Mouse (Mus musculus): Measurements from ENCODE around the gene Acads. TPM values are rescaled to one million over a fixed set of nuclear protein-coding genes. Genes with fewer than 3 reads are reported as not detected.

Acads gene
- polyA plus RNA-seq, 1 experiment, result 14.9 TPM

DNA sequence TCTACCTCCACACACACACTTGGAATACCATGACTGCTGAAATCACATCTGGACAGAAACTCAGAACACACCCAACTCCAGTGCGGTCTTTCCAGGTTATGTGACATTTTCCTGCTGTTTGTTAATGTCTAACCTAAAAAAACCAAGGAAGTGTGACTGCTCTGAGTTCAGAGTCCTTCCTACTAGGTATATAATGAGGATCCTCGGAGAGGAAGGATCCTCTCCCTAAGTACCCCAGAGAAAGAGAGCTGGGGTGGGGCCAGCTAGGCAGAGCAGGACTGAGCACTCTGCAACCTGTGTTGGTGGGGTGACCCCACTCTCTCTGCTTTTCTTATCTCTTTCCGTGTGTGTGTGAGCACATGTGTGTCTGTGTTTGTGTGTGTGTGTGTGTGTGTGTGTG is 28.2 kb upstream of the Acads start:
- Histone ChIP-seq H3K27me3 (ENCODE audit: control insufficient read depth, insufficient read depth, low read length) (no peaks in the 10 kb centered on the region), H3K4me1 (ENCODE audit: control insufficient read depth, insufficient read depth, low read length) (peaks cover 15% of the 10 kb centered on the region), H3K4me3 (replicated peaks; ENCODE audit: insufficient read depth, low read depth, low read length) (no peak overlapping the region), H3K27ac (ENCODE audit: insufficient read depth, low read length) (no peak overlapping the region)
- 90% methylated on average over 3 of the region's 3 CpGs for WGBS
- DNase-seq, result no peak
- TF ChIP-seq CTCF (IDR thresholded peaks at IDR 0.05; ENCODE audit: borderline replicate concordance, insufficient read depth, low read depth, low read length) (no peak), POLR2A (IDR thresholded peaks at IDR 0.05; ENCODE audit: borderline replicate concordance, insufficient read depth, low read length) (no peak)

DNA sequence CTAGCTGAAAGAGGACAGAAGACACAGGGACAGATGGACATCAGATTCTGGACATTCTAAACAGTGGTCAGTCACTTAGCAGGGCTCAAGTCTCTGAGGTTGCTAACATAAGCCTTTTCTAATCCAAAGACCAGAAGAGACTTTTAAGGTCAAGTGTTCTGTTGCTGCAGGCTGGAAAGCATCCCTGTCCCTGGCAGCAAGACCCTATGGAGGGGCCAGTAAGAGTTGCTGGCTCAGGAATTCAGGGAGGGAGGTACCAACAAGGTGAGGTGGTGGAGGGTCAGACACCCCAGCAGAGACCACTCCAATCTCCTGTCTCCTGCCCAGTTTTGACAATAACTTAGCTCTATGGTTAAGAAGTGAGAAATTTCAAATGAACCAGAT is 27.6 kb upstream of the Acads start:
- Histone ChIP-seq H3K27ac (ENCODE audit: insufficient read depth, low read length) (no peak overlapping the region), H3K27me3 (ENCODE audit: control insufficient read depth, insufficient read depth, low read length) (no peaks in the 10 kb centered on the region), H3K4me3 (replicated peaks; ENCODE audit: insufficient read depth, low read depth, low read length) (no peak overlapping the region), H3K4me1 (ENCODE audit: control insufficient read depth, insufficient read depth, low read length) (peaks cover 15% of the 10 kb centered on the region)
- DNase-seq, result no peak
- TF ChIP-seq POLR2A (IDR thresholded peaks at IDR 0.05; ENCODE audit: borderline replicate concordance, insufficient read depth, low read length) (no peak), CTCF (IDR thresholded peaks at IDR 0.05; ENCODE audit: borderline replicate concordance, insufficient read depth, low read depth, low read length) (no peak)

DNA sequence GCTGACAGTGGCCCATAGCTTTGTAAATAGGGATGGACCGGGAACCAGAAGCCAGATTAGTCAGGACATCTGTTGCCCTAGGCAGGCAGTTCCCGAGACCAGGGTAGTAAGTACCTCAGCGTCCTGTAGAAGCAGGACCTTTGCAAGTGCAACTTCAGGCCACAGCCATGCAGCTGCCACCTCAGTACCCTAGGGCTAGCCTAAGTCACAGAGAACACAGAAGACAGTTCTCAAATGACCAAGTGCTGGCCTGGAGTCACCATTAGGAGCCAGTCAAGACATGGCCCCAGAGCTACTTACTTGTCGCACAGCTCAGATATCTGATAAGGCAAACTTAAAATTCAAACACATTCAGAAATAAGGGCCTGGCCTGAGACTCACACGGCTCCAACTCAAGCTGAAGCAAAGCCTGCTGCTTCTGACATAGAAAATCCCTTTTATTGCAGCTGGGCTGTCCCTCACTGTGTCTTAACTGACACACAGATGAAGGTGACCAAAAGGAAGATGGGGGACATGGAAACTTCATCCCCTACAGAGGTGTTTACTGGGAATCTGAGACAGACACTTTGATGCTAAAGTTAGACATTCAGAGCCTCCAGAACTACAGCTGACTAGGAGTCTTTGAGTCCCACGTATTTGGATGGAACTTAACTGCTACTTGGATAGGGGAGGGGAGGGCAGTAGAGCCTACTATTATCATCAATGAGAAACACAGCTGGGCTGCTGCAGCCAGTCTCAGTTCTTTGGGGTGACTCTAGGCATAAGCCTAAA is 27.0 kb upstream of the Acads start:
- H3K4me1 ChIP-seq (ENCODE audit: control insufficient read depth, insufficient read depth, low read length), result peaks cover 15% of the 10 kb centered on the region
- no peak overlapping the region for H3K27ac ChIP-seq (ENCODE audit: insufficient read depth, low read length)
- H3K4me3 ChIP-seq (replicated peaks; ENCODE audit: insufficient read depth, low read depth, low read length), result no peak overlapping the region
- WGBS, result 82% methylated on average over 6 of the region's 6 CpGs
- TF ChIP-seq POLR2A (IDR thresholded peaks at IDR 0.05; ENCODE audit: borderline replicate concordance, insufficient read depth, low read length), result no peak
- TF ChIP-seq CTCF (IDR thresholded peaks at IDR 0.05; ENCODE audit: borderline replicate concordance, insufficient read depth, low read depth, low read length), result no peak
- no peaks in the 10 kb centered on the region for H3K27me3 ChIP-seq (ENCODE audit: control insufficient read depth, insufficient read depth, low read length)
- no peak for DNase-seq

DNA sequence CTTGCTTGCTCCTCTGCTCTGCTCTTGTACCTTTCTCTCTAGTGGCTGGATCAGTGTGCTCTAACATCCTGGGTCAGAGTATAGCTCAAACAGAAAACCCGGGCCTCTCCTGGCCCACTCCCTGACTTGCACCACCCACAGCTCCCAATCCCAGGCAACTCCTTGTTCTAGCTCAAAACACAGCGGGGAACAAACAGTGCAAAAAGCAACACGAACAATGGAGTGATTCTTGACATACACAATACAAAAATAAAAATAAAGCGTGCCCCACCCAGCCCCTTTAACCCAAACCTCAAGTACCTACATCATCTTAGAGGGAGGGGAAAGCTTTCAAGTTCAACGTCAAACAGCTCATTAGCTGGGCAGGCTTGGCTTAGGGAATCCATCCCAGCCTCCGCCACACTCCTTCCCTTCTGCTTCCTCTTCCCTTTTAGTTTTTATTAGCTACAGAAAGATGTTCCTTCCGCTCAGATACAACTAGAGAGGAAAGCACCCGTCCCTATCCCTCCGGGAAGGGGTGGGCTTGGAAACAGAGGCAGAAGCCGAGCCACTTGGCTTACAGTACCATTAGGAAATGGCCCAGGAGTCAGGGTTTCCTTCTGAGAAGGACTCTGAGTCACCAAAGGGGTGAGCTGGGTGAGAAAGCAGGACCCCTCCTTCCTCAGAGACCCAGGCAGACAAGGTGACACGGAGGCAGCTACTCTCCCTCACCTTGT is 26.3 kb upstream of the Acads start:
- H3K4me1 ChIP-seq (ENCODE audit: control insufficient read depth, insufficient read depth, low read length), result peaks cover 15% of the 10 kb centered on the region
- H3K27me3 ChIP-seq (ENCODE audit: control insufficient read depth, insufficient read depth, low read length), result no peaks in the 10 kb centered on the region
- H3K4me3 ChIP-seq (replicated peaks; ENCODE audit: insufficient read depth, low read depth, low read length), result no peak overlapping the region
- TF ChIP-seq POLR2A (IDR thresholded peaks at IDR 0.05; ENCODE audit: borderline replicate concordance, insufficient read depth, low read length) (no peak), CTCF (IDR thresholded peaks at IDR 0.05; ENCODE audit: borderline replicate concordance, insufficient read depth, low read depth, low read length) (no peak)
- 71% methylated on average over 11 of the region's 11 CpGs for WGBS
- no peak overlapping the region for H3K27ac ChIP-seq (ENCODE audit: insufficient read depth, low read length)
- DNase-seq, result no peak

DNA sequence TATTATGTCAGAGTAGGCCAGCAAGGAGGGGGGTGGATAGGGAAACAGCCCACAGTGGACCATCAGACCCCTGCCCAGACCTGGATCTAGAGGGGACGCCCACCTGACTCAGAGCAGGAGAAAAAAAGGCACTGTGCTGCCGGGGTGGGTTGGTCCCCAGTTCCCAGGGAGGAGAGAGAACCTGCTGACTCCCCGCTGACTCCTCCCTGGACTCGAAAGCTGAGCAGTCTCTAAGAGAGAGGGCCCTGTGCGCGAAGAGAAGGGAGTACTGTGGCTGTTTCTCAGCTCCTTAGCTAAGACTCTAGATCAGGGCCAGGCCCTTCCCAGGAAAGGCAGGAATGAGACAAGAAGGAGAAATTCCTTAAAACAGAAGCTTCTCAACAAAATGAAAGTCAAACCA is 25.3 kb upstream of the Acads start:
- Histone ChIP-seq H3K27me3 (ENCODE audit: control insufficient read depth, insufficient read depth, low read length) (no peaks in the 10 kb centered on the region), H3K4me3 (replicated peaks; ENCODE audit: insufficient read depth, low read depth, low read length) (no peak overlapping the region), H3K27ac (ENCODE audit: insufficient read depth, low read length) (no peak overlapping the region), H3K4me1 (ENCODE audit: control insufficient read depth, insufficient read depth, low read length) (peaks cover 15% of the 10 kb centered on the region)
- no peak for DNase-seq
- WGBS, result 75% methylated on average over 6 of the region's 6 CpGs
- TF ChIP-seq POLR2A (IDR thresholded peaks at IDR 0.05; ENCODE audit: borderline replicate concordance, insufficient read depth, low read length) (no peak), CTCF (IDR thresholded peaks at IDR 0.05; ENCODE audit: borderline replicate concordance, insufficient read depth, low read depth, low read length) (no peak)

DNA sequence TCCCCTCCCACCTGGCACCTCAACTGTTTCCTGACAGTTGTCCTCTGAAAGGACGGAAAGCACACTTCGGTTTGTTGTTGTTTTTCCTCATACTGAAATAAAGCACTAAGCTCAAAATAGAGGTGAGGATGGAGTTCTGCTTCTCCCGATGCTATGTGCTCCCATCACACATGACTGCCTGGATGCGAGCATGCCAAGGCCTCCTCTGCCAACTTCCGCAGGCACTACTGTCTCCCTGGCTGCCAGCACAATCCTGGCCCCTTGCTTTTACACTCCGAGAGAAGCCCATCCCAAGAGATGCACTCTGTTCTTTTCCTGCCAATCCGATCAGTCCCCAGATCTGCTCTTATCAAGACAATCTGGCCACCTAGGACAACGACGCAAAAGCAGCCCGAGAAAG is 24.4 kb upstream of the Acads start:
- TF ChIP-seq POLR2A (IDR thresholded peaks at IDR 0.05; ENCODE audit: borderline replicate concordance, insufficient read depth, low read length) (no peak), CTCF (IDR thresholded peaks at IDR 0.05; ENCODE audit: borderline replicate concordance, insufficient read depth, low read depth, low read length) (no peak)
- 8% methylated on average over 10 of the region's 10 CpGs for WGBS

DNA sequence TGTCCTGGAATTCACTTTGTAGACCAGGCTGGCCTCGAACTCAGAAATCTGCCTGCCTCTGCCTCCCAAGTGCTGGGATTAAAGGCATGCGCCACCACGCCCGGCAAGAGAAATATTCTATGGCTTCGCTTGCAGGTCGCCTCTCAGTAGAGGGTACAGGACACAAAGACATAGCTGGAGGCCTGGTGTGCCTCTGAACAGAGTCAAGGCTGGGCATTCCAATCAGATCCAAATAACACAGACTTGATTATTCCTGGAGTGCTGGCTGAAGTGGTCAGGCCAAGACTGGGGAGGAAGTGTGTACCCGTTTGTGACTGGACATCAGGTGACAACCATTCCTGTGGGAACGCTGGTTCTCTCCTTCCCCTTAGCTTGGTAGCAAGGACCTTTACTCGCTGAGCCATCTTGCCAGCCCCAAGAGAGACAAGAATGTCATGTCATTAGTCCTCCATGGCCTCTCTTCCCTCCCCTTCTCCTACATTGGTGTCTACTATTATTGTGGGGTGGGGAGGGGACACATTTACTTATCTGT is 23.1 kb upstream of the Acads start:
- no peak for TF ChIP-seq POLR2A (IDR thresholded peaks at IDR 0.05; ENCODE audit: borderline replicate concordance, insufficient read depth, low read length)
- TF ChIP-seq CTCF (IDR thresholded peaks at IDR 0.05; ENCODE audit: borderline replicate concordance, insufficient read depth, low read depth, low read length), result no peak
- no peak for DNase-seq

More for the DNA sequence above, 24.4 kb upstream of the Acads start:
- Histone ChIP-seq H3K27me3 (ENCODE audit: control insufficient read depth, insufficient read depth, low read length) (no peaks in the 10 kb centered on the region), H3K4me1 (ENCODE audit: control insufficient read depth, insufficient read depth, low read length) (peaks cover 15% of the 10 kb centered on the region), H3K27ac (ENCODE audit: insufficient read depth, low read length) (peak overlapping the region; percentile 4; the same call in 1 of the 2 replicates), H3K4me3 (replicated peaks; ENCODE audit: insufficient read depth, low read depth, low read length) (no peak overlapping the region)
- peak; percentile 53 to 58 for DNase-seq

More for the DNA sequence above, 23.1 kb upstream of the Acads start:
- 85% methylated on average over 9 of the region's 9 CpGs for WGBS
- peaks cover 15% of the 10 kb centered on the region for H3K4me1 ChIP-seq (ENCODE audit: control insufficient read depth, insufficient read depth, low read length)
- no peak overlapping the region for H3K27ac ChIP-seq (ENCODE audit: insufficient read depth, low read length)
- H3K4me3 ChIP-seq (replicated peaks; ENCODE audit: insufficient read depth, low read depth, low read length), result no peak overlapping the region
- H3K27me3 ChIP-seq (ENCODE audit: control insufficient read depth, insufficient read depth, low read length), result no peaks in the 10 kb centered on the region
